Mouse (Mus musculus): ENCODE results near the gene Mmp19. TPM values are rescaled to one million over a fixed set of nuclear protein-coding genes. Genes with fewer than 3 reads are reported as not detected.

The Mmp19 gene
- 0.26 and 0.33 TPM in 2 replicates for polyA plus RNA-seq (2014; fragmentation: Nextera tagmentation; extraction: Ambion mirVana)

DNA sequence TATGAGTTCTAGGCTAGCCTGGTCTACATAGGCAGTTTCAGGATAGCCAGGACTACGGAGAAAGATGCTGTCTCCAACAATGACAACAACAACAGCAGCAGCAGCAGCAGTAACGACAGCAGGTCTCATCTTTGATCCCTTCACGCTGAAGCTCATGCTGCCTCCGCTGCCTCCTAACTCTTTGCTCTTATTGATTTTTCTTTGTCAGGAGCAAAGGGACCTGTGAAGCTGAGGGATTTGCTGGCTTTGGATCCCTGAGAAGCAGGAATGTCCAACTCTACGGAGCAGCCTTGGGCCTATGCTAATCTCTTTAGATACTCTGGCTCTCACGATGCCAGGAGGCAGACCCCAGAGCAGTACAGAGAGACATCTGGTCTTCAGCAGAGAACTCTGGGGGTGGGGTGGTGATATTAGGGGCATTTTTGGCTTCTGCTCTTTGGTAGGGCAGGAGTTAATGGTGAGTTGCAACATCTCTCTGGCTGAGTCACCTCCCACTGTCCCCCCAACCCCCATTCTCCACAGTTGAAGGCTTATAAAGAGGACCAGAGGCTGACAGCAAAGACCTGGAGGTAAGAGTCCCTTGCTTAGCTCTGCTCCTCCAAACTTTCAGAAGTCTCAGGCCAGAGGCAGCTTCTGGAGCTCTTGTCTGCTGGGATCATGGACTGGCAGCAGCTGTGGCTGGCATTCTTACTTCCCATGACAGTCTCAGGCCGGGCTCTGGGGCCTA is at the start of gene Mmp19:
TSS of gene Mmp19 (plus strand) at position 513 of the 727 bp plus-strand sequence.
- no peaks in the 10 kb centered on the region for H3K9me3 ChIP-seq (ENCODE audit: control insufficient read depth, low read length)
- H3K36me3 ChIP-seq (ENCODE audit: control insufficient read depth, insufficient read depth, low read length), result no peaks in the 10 kb centered on the region
- no peak for ATAC-seq (ENCODE audit: low FRiP score)
- no peak within 1 kb of the TSS for H3K4me2 ChIP-seq
- H3K4me3 ChIP-seq (ENCODE audit: low read depth, low read length), result no peak within 1 kb of the TSS
- DNase-seq (ENCODE audit: low spot score, missing footprints), result no peak
- no peak within 1 kb of the TSS for H3K27ac ChIP-seq (ENCODE audit: low read depth, low read length)
- H3K4me1 ChIP-seq (ENCODE audit: control insufficient read depth, insufficient read depth, low read length), result no peaks in the 10 kb centered on the region
- 53% methylated on average over 7 of the region's 7 CpGs for WGBS
- H3K27me3 ChIP-seq (ENCODE audit: control insufficient read depth, insufficient read depth, low read length), result no peaks in the 10 kb centered on the region
- no peak within 1 kb of the TSS for H3K9ac ChIP-seq (ENCODE audit: low read length)

DNA sequence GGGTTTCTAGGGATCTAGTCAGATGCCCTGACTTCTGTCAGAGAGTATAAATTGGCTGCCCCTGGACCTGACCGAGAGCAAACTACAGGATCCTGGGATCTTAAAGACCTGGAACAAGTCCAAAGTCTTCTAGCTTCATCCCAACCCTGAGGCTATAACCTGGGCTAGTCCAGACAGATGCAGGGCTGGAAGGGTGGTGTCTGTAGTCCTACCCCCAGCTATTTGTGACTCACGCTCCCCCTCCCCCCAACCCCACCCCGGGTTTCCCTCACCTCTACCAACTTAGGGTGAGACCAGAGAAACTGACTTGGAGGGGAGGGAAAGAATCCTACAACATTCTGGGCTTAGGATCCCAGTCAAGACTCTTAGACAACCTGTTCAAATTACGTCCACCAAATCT is 48.1 kb upstream of the Mmp19 start:
- peaks cover 38% of the 10 kb centered on the region for H3K27me3 ChIP-seq (ENCODE audit: control insufficient read depth, insufficient read depth, low read length)
- 66% methylated on average over 4 of the region's 4 CpGs for WGBS
- no peak overlapping the region for H3K4me3 ChIP-seq (ENCODE audit: low read depth, low read length)

DNA sequence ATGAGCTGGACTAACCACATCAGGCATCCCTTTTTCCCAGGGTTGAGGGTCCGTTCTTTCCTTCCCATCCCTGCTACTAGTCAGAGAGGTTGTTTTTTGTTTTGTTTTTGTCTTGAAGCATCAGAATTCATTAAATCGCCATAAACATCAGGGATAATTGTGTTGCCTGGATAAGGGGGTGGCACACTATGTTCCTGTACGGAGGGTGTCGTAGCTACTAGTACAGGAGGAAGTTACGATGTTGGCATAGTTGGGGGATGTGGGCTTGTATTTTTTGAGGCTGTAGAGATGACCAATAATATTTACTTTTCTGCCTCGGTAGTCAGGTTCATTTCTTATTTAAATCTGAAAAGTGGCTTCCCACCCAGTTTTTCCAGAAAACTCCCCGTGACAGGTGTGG is 47.5 kb upstream of the Mmp19 start:
- Histone ChIP-seq H3K27ac (ENCODE audit: low read depth, low read length) (no peak overlapping the region), H3K4me2 (peak overlapping the region; percentile 93), H3K4me3 (ENCODE audit: low read depth, low read length) (peak overlapping the region; percentile 51), H3K9ac (ENCODE audit: low read length) (peak overlapping the region; percentile 69), H3K36me3 (ENCODE audit: control insufficient read depth, insufficient read depth, low read length) (no peaks in the 10 kb centered on the region), H3K4me1 (ENCODE audit: control insufficient read depth, insufficient read depth, low read length) (peaks cover 5% of the 10 kb centered on the region; the same call in 1 of the 2 replicates), H3K9me3 (ENCODE audit: control insufficient read depth, low read length) (no peaks in the 10 kb centered on the region), H3K27me3 (ENCODE audit: control insufficient read depth, insufficient read depth, low read length) (peaks cover 38% of the 10 kb centered on the region)
- ATAC-seq (ENCODE audit: low FRiP score) (no peak), DNase-seq (ENCODE audit: low spot score, missing footprints) (peak; percentile 88)
- 13% methylated on average over 7 of the region's 7 CpGs for WGBS

More for the DNA sequence above, 48.1 kb upstream of the Mmp19 start:
- H3K4me2 ChIP-seq, result no peak overlapping the region
- peaks cover 5% of the 10 kb centered on the region; the same call in 1 of the 2 replicates for H3K4me1 ChIP-seq (ENCODE audit: control insufficient read depth, insufficient read depth, low read length)
- ATAC-seq (ENCODE audit: low FRiP score) (no peak), DNase-seq (ENCODE audit: low spot score, missing footprints) (no peak)
- H3K9ac ChIP-seq (ENCODE audit: low read length), result no peak overlapping the region
- H3K27ac ChIP-seq (ENCODE audit: low read depth, low read length), result no peak overlapping the region
- H3K36me3 ChIP-seq (ENCODE audit: control insufficient read depth, insufficient read depth, low read length), result no peaks in the 10 kb centered on the region
- no peaks in the 10 kb centered on the region for H3K9me3 ChIP-seq (ENCODE audit: control insufficient read depth, low read length)

DNA sequence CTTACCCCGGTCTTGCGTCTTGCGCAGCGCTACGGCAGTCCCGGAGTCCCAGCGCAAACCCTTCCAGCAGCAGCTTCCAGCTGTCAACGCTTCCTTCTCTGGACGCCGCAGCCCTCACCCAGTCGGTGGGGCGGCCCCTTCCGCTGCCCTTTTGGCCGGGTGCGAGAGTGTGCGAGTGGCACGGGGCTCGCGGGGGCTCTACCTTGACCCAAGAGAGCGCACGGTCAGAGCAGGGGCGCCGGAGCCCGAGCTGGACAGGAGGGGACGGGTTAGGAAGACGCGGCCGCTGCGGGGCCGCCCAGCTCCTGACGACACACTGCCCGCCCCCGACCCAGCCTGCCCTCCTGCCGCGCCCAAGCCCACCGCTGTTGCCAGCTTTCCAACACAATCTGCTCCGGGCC is 46.9 kb upstream of the Mmp19 start:
- ATAC-seq (ENCODE audit: low FRiP score) (no peak), DNase-seq (ENCODE audit: low spot score, missing footprints) (peak; percentile 96)
- peak overlapping the region; percentile 51 for H3K4me3 ChIP-seq (ENCODE audit: low read depth, low read length)
- H3K4me2 ChIP-seq, result peak overlapping the region; percentile 93
- under 1% methylated on average over 37 of the region's 37 CpGs for WGBS
- no peak overlapping the region for H3K27ac ChIP-seq (ENCODE audit: low read depth, low read length)
- no peaks in the 10 kb centered on the region for H3K36me3 ChIP-seq (ENCODE audit: control insufficient read depth, insufficient read depth, low read length)
- H3K9ac ChIP-seq (ENCODE audit: low read length), result peak overlapping the region; percentile 69
- H3K9me3 ChIP-seq (ENCODE audit: control insufficient read depth, low read length), result no peaks in the 10 kb centered on the region
- peaks cover 5% of the 10 kb centered on the region; the same call in 1 of the 2 replicates for H3K4me1 ChIP-seq (ENCODE audit: control insufficient read depth, insufficient read depth, low read length)
- peaks cover 38% of the 10 kb centered on the region for H3K27me3 ChIP-seq (ENCODE audit: control insufficient read depth, insufficient read depth, low read length)

DNA sequence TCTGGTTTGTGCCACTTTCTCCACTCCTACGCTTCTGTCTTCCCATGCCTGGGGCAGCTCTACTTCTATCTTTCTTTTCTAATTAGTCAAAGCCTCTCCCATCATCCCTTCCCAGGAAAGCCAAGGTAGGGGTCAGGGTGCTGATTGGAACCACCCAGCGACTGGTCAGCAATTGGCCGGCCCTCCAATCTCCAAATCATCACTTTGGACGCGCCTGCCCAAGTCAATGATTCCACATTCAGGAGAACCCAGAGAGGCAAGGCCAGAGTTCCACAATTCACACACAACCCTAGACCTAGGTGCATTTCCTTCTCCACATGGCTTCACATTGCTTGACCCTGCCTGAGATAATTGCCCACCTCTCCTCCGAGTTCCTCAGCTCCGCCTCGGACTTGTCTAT is 46.5 kb upstream of the Mmp19 start:
- no peak for ATAC-seq (ENCODE audit: low FRiP score)
- 18% methylated on average over 8 of the region's 8 CpGs for WGBS
- Histone ChIP-seq H3K36me3 (ENCODE audit: control insufficient read depth, insufficient read depth, low read length) (no peaks in the 10 kb centered on the region), H3K9me3 (ENCODE audit: control insufficient read depth, low read length) (no peaks in the 10 kb centered on the region), H3K27me3 (ENCODE audit: control insufficient read depth, insufficient read depth, low read length) (peaks cover 38% of the 10 kb centered on the region), H3K4me3 (ENCODE audit: low read depth, low read length) (peak overlapping the region; percentile 51), H3K9ac (ENCODE audit: low read length) (peak overlapping the region; percentile 69; the same call in 1 of the 2 replicates), H3K4me1 (ENCODE audit: control insufficient read depth, insufficient read depth, low read length) (peaks cover 8% of the 10 kb centered on the region; the same call in 1 of the 2 replicates), H3K27ac (ENCODE audit: low read depth, low read length) (no peak overlapping the region), H3K4me2 (peak overlapping the region; percentile 93)
- DNase-seq (ENCODE audit: low spot score, missing footprints), result no peak

DNA sequence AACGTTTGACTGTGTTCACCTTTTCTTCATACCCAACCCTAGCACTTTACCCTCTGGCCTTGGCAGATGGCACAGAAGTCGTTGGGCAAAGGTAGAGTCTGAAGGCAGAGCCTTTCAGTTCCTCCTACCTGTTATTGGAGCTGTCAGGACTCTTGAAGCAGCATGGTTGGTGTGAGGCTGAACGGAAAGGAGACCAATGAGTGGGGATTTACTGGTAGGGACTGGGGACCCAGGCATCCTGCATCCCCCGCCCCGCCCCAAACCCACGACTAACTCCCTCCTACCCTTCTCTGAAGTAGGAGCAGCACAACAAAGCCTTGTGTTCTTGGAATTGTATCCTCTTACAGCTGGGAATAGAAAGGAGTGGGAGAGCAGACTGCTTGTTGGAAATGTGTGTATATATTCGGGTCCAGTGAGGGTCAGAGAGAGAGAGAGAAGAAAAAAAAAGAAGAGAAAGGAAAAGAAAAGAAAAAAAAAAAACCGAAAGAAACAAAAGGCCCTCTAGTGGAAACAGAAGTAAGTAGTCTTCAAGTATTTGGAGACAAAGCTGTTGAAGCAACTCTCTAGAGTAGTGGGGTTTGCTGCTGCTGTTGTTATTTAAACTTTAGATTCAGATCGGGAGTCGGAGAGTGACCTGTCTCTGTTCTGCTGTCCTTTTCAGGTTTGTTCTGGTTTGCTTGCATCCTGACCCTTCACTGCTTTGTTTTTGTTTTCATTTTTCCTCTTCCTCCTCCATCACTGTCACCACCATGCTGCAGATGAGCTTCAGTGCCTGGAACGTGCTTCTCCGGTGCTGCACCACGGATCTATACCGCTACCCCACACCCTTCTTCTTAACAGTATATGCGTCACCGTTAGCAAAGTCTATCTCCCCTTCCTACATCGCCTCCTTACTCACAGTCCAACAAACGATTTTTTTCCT is 45.8 kb upstream of the Mmp19 start, which contains the start of gene Dgka:
TSS of gene Dgka (minus strand) at position 176 of the 922 bp plus-strand sequence.
- H3K9me3 ChIP-seq (ENCODE audit: control insufficient read depth, low read length), result no peaks in the 10 kb centered on the region
- no peak for ATAC-seq (ENCODE audit: low FRiP score)
- H3K4me2 ChIP-seq, result peak within 1 kb of the TSS; percentile 93
- peak; percentile 91 for DNase-seq (ENCODE audit: low spot score, missing footprints)
- H3K27ac ChIP-seq (ENCODE audit: low read depth, low read length), result no peak within 1 kb of the TSS
- peaks cover 14% of the 10 kb centered on the region; the same call in 1 of the 2 replicates for H3K4me1 ChIP-seq (ENCODE audit: control insufficient read depth, insufficient read depth, low read length)
- no peaks in the 10 kb centered on the region for H3K36me3 ChIP-seq (ENCODE audit: control insufficient read depth, insufficient read depth, low read length)
- H3K27me3 ChIP-seq (ENCODE audit: control insufficient read depth, insufficient read depth, low read length), result peaks cover 38% of the 10 kb centered on the region
- H3K4me3 ChIP-seq (ENCODE audit: low read depth, low read length), result peak within 1 kb of the TSS; percentile 51
- H3K9ac ChIP-seq (ENCODE audit: low read length), result peak within 1 kb of the TSS; percentile 69
- WGBS, result 19% methylated on average over 18 of the region's 18 CpGs

DNA sequence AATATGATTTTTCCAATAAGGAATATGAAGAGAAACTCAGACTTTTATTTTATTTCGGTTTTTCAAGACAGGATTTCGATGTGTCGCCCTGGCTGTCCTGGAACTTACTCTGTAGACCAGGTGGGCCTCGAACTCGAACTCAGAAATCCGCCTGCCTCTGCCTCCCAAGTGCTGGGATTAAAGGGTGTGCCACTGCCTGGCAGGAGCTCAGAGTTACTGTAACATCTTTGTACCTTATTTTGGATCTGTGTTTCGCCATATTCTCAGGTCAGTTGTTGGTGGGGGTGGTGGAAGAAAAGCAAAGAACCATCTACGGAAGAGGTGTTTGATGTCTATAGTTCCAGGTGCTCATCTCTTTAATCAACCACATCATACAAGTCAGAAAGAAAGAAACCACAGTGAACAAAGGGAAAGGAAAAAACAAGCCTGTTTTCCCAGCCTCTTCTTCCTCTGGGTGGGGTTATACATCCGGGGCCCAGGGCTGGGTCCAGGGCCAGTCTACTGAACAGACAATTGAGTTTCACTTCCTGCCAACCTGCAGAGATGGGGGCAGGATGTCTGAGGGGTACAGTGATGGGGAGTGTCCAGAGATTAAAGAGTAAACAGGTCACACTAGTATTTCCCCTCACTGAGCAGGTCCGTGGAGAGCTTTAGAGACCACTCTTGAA is 44.6 kb upstream of the Mmp19 start:
- 92% methylated on average over 10 of the region's 10 CpGs for WGBS
- Histone ChIP-seq H3K9me3 (ENCODE audit: control insufficient read depth, low read length) (no peaks in the 10 kb centered on the region), H3K4me2 (no peak overlapping the region), H3K27me3 (ENCODE audit: control insufficient read depth, insufficient read depth, low read length) (peaks cover 38% of the 10 kb centered on the region), H3K27ac (ENCODE audit: low read depth, low read length) (no peak overlapping the region), H3K36me3 (ENCODE audit: control insufficient read depth, insufficient read depth, low read length) (no peaks in the 10 kb centered on the region), H3K9ac (ENCODE audit: low read length) (no peak overlapping the region), H3K4me3 (ENCODE audit: low read depth, low read length) (no peak overlapping the region), H3K4me1 (ENCODE audit: control insufficient read depth, insufficient read depth, low read length) (peaks cover 14% of the 10 kb centered on the region; the same call in 1 of the 2 replicates)
- ATAC-seq (ENCODE audit: low FRiP score) (no peak), DNase-seq (ENCODE audit: low spot score, missing footprints) (no peak)

DNA sequence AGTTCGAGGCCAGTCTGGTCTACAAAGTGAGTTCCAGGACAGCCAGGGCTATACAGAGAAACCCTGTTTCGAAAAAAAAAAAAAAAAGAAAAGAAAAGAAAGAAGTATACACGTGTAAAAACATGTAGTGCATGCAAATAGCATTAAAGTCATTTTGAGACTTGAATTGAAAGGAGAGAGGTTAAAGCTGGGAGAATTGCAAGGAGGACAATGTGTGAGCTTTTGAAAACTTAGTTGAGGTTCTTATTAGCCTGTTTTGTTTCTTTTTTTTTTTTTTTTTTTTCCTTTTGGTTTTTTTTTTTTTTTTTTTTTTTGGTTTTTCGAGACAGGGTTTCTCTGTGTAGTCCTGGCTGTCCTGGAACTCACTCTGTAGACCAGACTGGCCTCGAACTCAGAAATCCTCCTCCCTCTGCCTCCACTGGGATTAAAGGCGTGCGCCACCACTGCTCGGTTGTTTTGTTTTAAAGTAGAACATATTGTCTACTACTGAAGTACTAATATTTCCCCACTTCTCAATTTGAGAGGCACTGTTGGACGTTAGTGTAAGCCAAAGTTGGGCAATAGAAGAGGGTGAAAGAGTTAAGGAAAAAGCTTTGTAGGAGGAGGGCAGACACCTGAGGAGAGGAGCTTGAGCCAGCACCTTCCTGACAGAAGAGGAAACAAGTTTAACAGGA is 43.6 kb upstream of the Mmp19 start:
- H3K4me1 ChIP-seq (ENCODE audit: control insufficient read depth, insufficient read depth, low read length), result peaks cover 14% of the 10 kb centered on the region; the same call in 1 of the 2 replicates
- DNase-seq (ENCODE audit: low spot score, missing footprints) (no peak), ATAC-seq (ENCODE audit: low FRiP score) (no peak)
- 41% methylated on average over 9 of the region's 9 CpGs for WGBS
- H3K36me3 ChIP-seq (ENCODE audit: control insufficient read depth, insufficient read depth, low read length), result no peaks in the 10 kb centered on the region
- peak overlapping the region; percentile 83; the same call in 1 of the 2 replicates for H3K27ac ChIP-seq (ENCODE audit: low read depth, low read length)
- peak overlapping the region; percentile 78 for H3K4me2 ChIP-seq
- peaks cover 32% of the 10 kb centered on the region for H3K27me3 ChIP-seq (ENCODE audit: control insufficient read depth, insufficient read depth, low read length)
- H3K9ac ChIP-seq (ENCODE audit: low read length), result peak overlapping the region; percentile 86
- no peaks in the 10 kb centered on the region for H3K9me3 ChIP-seq (ENCODE audit: control insufficient read depth, low read length)
- H3K4me3 ChIP-seq (ENCODE audit: low read depth, low read length), result peak overlapping the region; percentile 72
